Mouse (Mus musculus) kidney, embryonic 16.5 days (tissue): ENCODE data around the gene Pcnx. TPM values are rescaled to one million over a fixed set of nuclear protein-coding genes. Genes with fewer than 3 reads are reported as not detected.

Experiments
- ATAC-seq: fragments of 200-750 bp; cut with Nextera tagmentation; 2 replicates; pipeline ENCODE4 v1.8.0; 2017; ENCODE audit warnings: moderate TSS enrichment; ENCODE audit not compliant: low FRiP score, low TSS enrichment
- H3K27ac ChIP-seq: fragments of 300-500 bp; sonication (generic); 2 replicates; pipeline ENCODE4 v1.5.1; 2014; ENCODE audit warnings: low read length
- H3K27me3 ChIP-seq: fragments of 300-500 bp; sonication (generic); 2 replicates; pipeline ENCODE4 v1.6.1; 2014; ENCODE audit warnings: low read length, control low read depth, mixed read lengths; ENCODE audit not compliant: insufficient read depth
- H3K36me3 ChIP-seq: fragments of 300-500 bp; sonication (generic); 2 replicates; pipeline ENCODE4 v1.6.1; 2014; ENCODE audit warnings: low read length, control low read depth, mixed read lengths; ENCODE audit not compliant: insufficient read depth
- H3K4me1 ChIP-seq: fragments of 300-500 bp; sonication (generic); 2 replicates; pipeline ENCODE4 v1.6.1; 2014; ENCODE audit warnings: low read length, control low read depth, mixed read lengths; ENCODE audit not compliant: insufficient read depth
- H3K4me2 ChIP-seq: fragments of 300-500 bp; sonication (generic); replicated peaks from 2 replicates; pipeline ENCODE4 v1.6.1; 2014; ENCODE audit warnings: low read depth, low read length
- H3K4me3 ChIP-seq: fragments of 300-500 bp; sonication (generic); 2 replicates; pipeline ENCODE4 v1.5.1; 2014; ENCODE audit warnings: mild to moderate bottlenecking, low read length
- H3K9ac ChIP-seq: fragments of 300-500 bp; sonication (generic); replicated peaks from 2 replicates; pipeline ENCODE4 v1.6.1; 2014; ENCODE audit warnings: low read length
- H3K9me3 ChIP-seq: fragments of 300-500 bp; sonication (generic); 2 replicates; pipeline ENCODE4 v1.6.1; 2016; ENCODE audit warnings: low read length, control low read depth
- WGBS: fragments of 180-500 bp; shearing (Covaris S2); extraction: QIAGEN DNeasy Blood & Tissue Kit; methylation state at CpG from one replicate; pipeline ENCODE4 v1.1.7; 2014; 5-methylcytosine and 5-hydroxymethylcytosine counted together
- polyA plus RNA-seq: library from polyadenylated mRNA; unstranded; fragments of >200 nt; fragmentation: Nextera tagmentation; extraction: Ambion mirVana; gene quantifications from 2 replicates; pipeline ENCODE4 v1.2.1, GENCODE M21; 2015

Gene Pcnx
- polyA plus RNA-seq, 1 experiment from 2014 or later: 9.1 TPM

- H3K4me3 ChIP-seq: no peak overlapping the region
- WGBS: 90% methylated on average over 19 of the region's 19 CpGs
- H3K27me3 ChIP-seq: no peaks in the 10 kb centered on the region
- H3K4me2 ChIP-seq: no peak overlapping the region
- no peak for ATAC-seq
- peaks cover 41% of the 10 kb centered on the region for H3K36me3 ChIP-seq
- no peaks in the 10 kb centered on the region for H3K4me1 ChIP-seq
- no peak overlapping the region for H3K9ac ChIP-seq
- H3K9me3 ChIP-seq: no peaks in the 10 kb centered on the region
- no peak overlapping the region for H3K27ac ChIP-seq
Observed at GRCm38 (mm10) chr12:81971042-81971883, 111.4 kb downstream of the Pcnx start.

GRCm38 (mm10) chr12:81971884-81972362 lies 112.1 kb downstream of the Pcnx start:
- no peaks in the 10 kb centered on the region for H3K4me1 ChIP-seq
- H3K27me3 ChIP-seq: no peaks in the 10 kb centered on the region
- no peaks in the 10 kb centered on the region for H3K9me3 ChIP-seq
- peaks cover 45% of the 10 kb centered on the region for H3K36me3 ChIP-seq
- H3K27ac ChIP-seq: no peak overlapping the region
- ATAC-seq: no peak
- no peak overlapping the region for H3K9ac ChIP-seq
- whole genome bisulfite sequencing: 88% methylated on average over 8 of the region's 8 CpGs
- no peak overlapping the region for H3K4me2 ChIP-seq
- H3K4me3 ChIP-seq: no peak overlapping the region

GRCm38 (mm10) chr12:81974806-81975205 lies 115.0 kb downstream of the Pcnx start:
- H3K27ac ChIP-seq: no peak overlapping the region
- no peak overlapping the region for H3K4me2 ChIP-seq
- no peaks in the 10 kb centered on the region for H3K4me1 ChIP-seq
- 64% methylated on average over 2 of the region's 2 CpGs for WGBS
- H3K9me3 ChIP-seq: no peaks in the 10 kb centered on the region
- no peak overlapping the region for H3K9ac ChIP-seq
- no peaks in the 10 kb centered on the region for H3K27me3 ChIP-seq
- H3K4me3 ChIP-seq: no peak overlapping the region
- peaks cover 44% of the 10 kb centered on the region for H3K36me3 ChIP-seq
- no peak for ATAC-seq

- no peak overlapping the region for H3K9ac ChIP-seq
- H3K4me1 ChIP-seq: no peaks in the 10 kb centered on the region
- peaks cover 54% of the 10 kb centered on the region for H3K36me3 ChIP-seq
- WGBS: 76% methylated on average over 4 of the region's 4 CpGs
- no peak overlapping the region for H3K4me3 ChIP-seq
- no peak overlapping the region for H3K27ac ChIP-seq
- ATAC-seq: no peak
- no peak overlapping the region for H3K4me2 ChIP-seq
- no peaks in the 10 kb centered on the region for H3K9me3 ChIP-seq
- no peaks in the 10 kb centered on the region for H3K27me3 ChIP-seq
Observed at GRCm38 (mm10) chr12:81977346-81977745, 117.5 kb downstream of the Pcnx start.

GRCm38 (mm10) chr12:81979312-81979711 lies 119.5 kb downstream of the Pcnx start:
- Histone ChIP-seq H3K4me3 (no peak overlapping the region), H3K27me3 (no peaks in the 10 kb centered on the region), H3K27ac (no peak overlapping the region), H3K36me3 (peaks cover 56% of the 10 kb centered on the region), H3K9ac (no peak overlapping the region), H3K9me3 (no peaks in the 10 kb centered on the region), H3K4me1 (no peaks in the 10 kb centered on the region), H3K4me2 (no peak overlapping the region)
- 93% methylated on average over 2 of the region's 2 CpGs for WGBS
- ATAC-seq: no peak

- no peak overlapping the region for H3K4me3 ChIP-seq
- H3K4me2 ChIP-seq: no peak overlapping the region
- no peaks in the 10 kb centered on the region for H3K9me3 ChIP-seq
- no peak for ATAC-seq
- no peak overlapping the region for H3K27ac ChIP-seq
- H3K36me3 ChIP-seq: peaks cover 38% of the 10 kb centered on the region
- 92% methylated on average over 4 of the region's 4 CpGs for WGBS
- 0 out of 2 replicates have a peak, but pooled peaks cover 5% of the 10 kb centered on the region for H3K4me1 ChIP-seq
- no peak overlapping the region for H3K9ac ChIP-seq
- H3K27me3 ChIP-seq: no peaks in the 10 kb centered on the region
Observed at GRCm38 (mm10) chr12:81992106-81992505, 132.3 kb downstream of the Pcnx start.

- Histone ChIP-seq H3K27ac (no peak overlapping the region), H3K36me3 (peaks cover 38% of the 10 kb centered on the region), H3K9me3 (no peaks in the 10 kb centered on the region), H3K4me2 (no peak overlapping the region), H3K9ac (no peak overlapping the region), H3K27me3 (no peaks in the 10 kb centered on the region), H3K4me3 (no peak overlapping the region), H3K4me1 (0 out of 2 replicates have a peak, but pooled peaks cover 5% of the 10 kb centered on the region)
- ATAC-seq: no peak
- WGBS: 79% methylated on average over 6 of the region's 6 CpGs
Observed at GRCm38 (mm10) chr12:81992996-81993395, 133.2 kb downstream of the Pcnx start.

- H3K9me3 ChIP-seq: no peaks in the 10 kb centered on the region
- H3K4me1 ChIP-seq: 0 out of 2 replicates have a peak, but pooled peaks cover 5% of the 10 kb centered on the region
- H3K4me3 ChIP-seq: no peak overlapping the region
- no peak overlapping the region for H3K9ac ChIP-seq
- WGBS: 84% methylated on average over 20 of the region's 20 CpGs
- ATAC-seq: peak; percentile 49; the same call in 1 of the 2 replicates
- H3K27ac ChIP-seq: no peak overlapping the region
- H3K4me2 ChIP-seq: no peak overlapping the region
- H3K36me3 ChIP-seq: peaks cover 38% of the 10 kb centered on the region
- no peaks in the 10 kb centered on the region for H3K27me3 ChIP-seq
Observed at GRCm38 (mm10) chr12:81994911-81995667, 135.3 kb downstream of the Pcnx start.

GRCm38 (mm10) chr12:81996679-81997362 lies 137.0 kb downstream of the Pcnx start:
- WGBS: 68% methylated on average over 14 of the region's 14 CpGs
- H3K36me3 ChIP-seq: peaks cover 34% of the 10 kb centered on the region
- no peak overlapping the region for H3K4me2 ChIP-seq
- H3K4me3 ChIP-seq: no peak overlapping the region
- no peak overlapping the region for H3K9ac ChIP-seq
- ATAC-seq: no peak
- H3K4me1 ChIP-seq: no peaks in the 10 kb centered on the region
- H3K27ac ChIP-seq: no peak overlapping the region
- H3K27me3 ChIP-seq: no peaks in the 10 kb centered on the region
- no peaks in the 10 kb centered on the region for H3K9me3 ChIP-seq
